Mouse (Mus musculus): ENCODE data around the gene Plekhm1.

- no peak for TF ChIP-seq CTCF (IDR thresholded peaks at IDR 0.05; ENCODE audit: control insufficient read depth, insufficient read depth, low read length)
- TF ChIP-seq POLR2A (IDR thresholded peaks at IDR 0.05; ENCODE audit: borderline replicate concordance, control insufficient read depth, low read depth, low read length) = no peak
Measured at GRCm38 (mm10) chr11:103419226-103419625, 6.7 kb upstream of the Plekhm1 start.

Data from bone marrow, adult 2 months (tissue).